Mouse (Mus musculus) cortical plate, adult 2 months (tissue): ENCODE data around the gene Fndc9. TPM values are rescaled to one million over a fixed set of nuclear protein-coding genes. Genes with fewer than 3 reads are reported as not detected.

ENCODE experiments used
- H3K27ac ChIP-seq: fragments of 200-500 bp; 2 replicates; pipeline ENCODE4 v1.5.1; 2012; ENCODE audit warnings: low read length, control low read depth, inconsistent platforms; ENCODE audit not compliant: insufficient read depth
- H3K4me1 ChIP-seq: fragments of 200-500 bp; 2 replicates; pipeline ENCODE4 v1.6.1; 2011; ENCODE audit warnings: low read length; ENCODE audit not compliant: control insufficient read depth, insufficient read depth
- H3K4me3 ChIP-seq: fragments of 200-500 bp; 2 replicates; pipeline ENCODE4 v1.5.1; 2011; ENCODE audit warnings: mild to moderate bottlenecking, low read length, control low read depth; ENCODE audit not compliant: insufficient read depth
- CTCF ChIP-seq: fragments of 200-500 bp; IDR thresholded peaks from 2 replicates; pipeline ENCODE4 v1.5.1; 2011; ENCODE audit warnings: mild to moderate bottlenecking, control low read depth, low read length; ENCODE audit not compliant: insufficient read depth; ENCODE audit errors: extremely low read depth
- POLR2A ChIP-seq: fragments of 200-500 bp; IDR thresholded peaks from 2 replicates; pipeline ENCODE4 v1.6.1; 2011; ENCODE audit warnings: mild to moderate bottlenecking, low read length, control low read depth; ENCODE audit not compliant: insufficient read depth; ENCODE audit errors: extremely low read depth
- polyA plus RNA-seq: library from polyadenylated mRNA; depleted of rRNA; stranded (reverse); fragments of >200 nt; gene quantifications from 2 replicates; pipeline ENCODE4 v1.2.3, GENCODE M21; 2012

The Fndc9 gene
- polyA plus RNA-seq, 1 experiment, result 0.96 TPM

- no peak for TF ChIP-seq POLR2A
- no peak for TF ChIP-seq CTCF
- Histone ChIP-seq H3K27ac (no peak overlapping the region), H3K4me3 (no peak overlapping the region), H3K4me1 (peaks cover 1% of the 10 kb centered on the region; the same call in 1 of the 2 replicates)
Measured at GRCm38 (mm10) chr11:46225345-46225744, 10.0 kb upstream of the Fndc9 start.

DNA sequence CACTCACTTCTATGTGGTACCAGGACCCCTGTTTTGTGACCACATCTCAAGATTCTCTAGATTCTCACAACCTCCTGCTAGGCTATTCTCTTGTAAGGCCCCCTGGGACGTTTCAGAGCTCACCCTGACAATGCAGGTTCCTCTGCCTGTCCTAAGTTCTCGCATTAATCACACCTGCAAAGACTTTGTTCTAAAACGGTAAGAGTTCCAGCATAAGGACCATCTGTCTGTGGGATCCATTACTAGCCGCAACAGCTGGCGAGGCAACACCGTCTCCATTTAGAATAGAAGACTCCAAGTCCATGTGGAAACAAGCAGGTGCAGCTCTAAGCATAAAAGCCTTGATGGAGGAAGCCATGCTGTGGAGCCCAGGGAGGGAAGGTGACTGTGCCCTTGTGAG lies 5.1 kb upstream of the Fndc9 start:
- peaks cover 5% of the 10 kb centered on the region for H3K4me1 ChIP-seq
- H3K27ac ChIP-seq, result no peak overlapping the region
- no peak for TF ChIP-seq CTCF
- no peak for TF ChIP-seq POLR2A
- H3K4me3 ChIP-seq, result no peak overlapping the region

DNA sequence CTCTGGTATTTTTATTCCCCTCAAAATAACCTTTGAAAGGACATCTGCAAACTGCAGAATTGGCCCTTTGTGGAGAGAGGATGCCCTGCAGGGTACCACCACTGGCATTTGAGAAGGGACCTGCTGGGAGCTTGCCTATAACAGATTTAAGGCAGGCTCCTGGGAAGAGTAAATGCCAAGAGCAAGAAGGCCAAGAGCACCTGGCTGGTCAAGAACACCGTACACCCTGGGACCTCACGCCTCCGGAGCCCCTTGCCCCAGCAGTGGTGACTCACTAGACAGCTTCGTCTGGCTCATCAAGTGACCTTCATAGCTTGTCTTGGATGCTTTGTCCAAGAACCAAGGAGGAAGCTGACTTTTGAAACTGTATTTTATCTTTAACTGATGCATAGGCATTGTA lies 2.5 kb upstream of the Fndc9 start:
- TF ChIP-seq POLR2A (no peak), CTCF (no peak)
- Histone ChIP-seq H3K27ac (no peak overlapping the region), H3K4me3 (no peak overlapping the region), H3K4me1 (peaks cover 12% of the 10 kb centered on the region)

DNA sequence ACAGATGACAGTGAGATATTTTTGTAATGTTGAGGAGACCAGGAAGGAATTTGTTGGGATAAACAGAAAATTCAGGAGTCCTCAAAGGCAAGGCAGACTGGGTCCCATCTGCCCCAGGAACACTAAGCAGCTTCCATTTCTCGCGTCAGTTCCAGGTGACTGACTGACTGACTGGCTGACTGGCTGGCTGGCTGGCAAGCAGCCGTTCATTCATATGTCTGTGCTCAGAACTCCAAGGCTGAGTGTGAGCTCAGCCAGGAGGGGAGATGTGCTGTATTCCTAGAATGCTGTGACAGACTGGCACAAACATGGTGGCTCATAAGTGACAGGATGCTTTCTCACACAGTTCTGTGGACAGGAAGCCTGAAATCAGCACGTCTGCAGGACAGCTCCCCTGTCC lies 1.4 kb upstream of the Fndc9 start:
- H3K4me1 ChIP-seq, result peaks cover 12% of the 10 kb centered on the region
- no peak overlapping the region for H3K4me3 ChIP-seq
- no peak for TF ChIP-seq POLR2A
- TF ChIP-seq CTCF, result no peak
- H3K27ac ChIP-seq, result no peak overlapping the region; the same call in 1 of the 2 replicates

- TF ChIP-seq POLR2A (no peak), CTCF (peak; percentile 27; the same call in 1 of the 2 replicates)
- H3K4me3 ChIP-seq, result no peak overlapping the region
- H3K27ac ChIP-seq, result no peak overlapping the region
- H3K4me1 ChIP-seq, result peaks cover 12% of the 10 kb centered on the region
Measured at GRCm38 (mm10) chr11:46236976-46237375, 1.6 kb downstream of the Fndc9 start.

DNA sequence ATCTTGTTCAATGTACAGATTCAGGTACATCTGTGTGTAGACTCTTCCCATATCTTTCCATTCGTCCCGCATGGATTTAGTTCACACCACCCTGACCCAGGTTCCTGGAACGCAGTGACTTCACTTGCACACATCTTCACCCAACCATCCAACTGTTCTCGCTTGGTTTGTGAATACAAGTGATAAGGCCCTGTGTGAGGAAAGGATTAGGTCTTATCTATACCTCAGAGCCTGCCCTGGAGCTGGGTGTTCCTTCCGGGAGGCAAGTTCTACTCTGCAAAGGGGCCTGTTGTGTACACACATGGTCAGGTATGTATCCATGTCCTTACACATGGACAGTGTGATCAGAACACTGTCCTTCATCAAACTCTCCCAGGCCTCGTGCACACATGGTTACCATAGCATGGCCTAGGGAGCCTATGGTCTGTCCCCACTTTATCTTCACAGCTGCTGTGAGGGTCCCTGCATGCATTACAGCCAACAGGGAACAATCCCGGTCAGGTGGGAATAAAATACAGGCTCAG lies 5.9 kb downstream of the Fndc9 start:
- H3K4me3 ChIP-seq, result no peak overlapping the region
- H3K27ac ChIP-seq, result no peak overlapping the region
- peaks cover 1% of the 10 kb centered on the region; the same call in 1 of the 2 replicates for H3K4me1 ChIP-seq
- TF ChIP-seq CTCF, result no peak
- TF ChIP-seq POLR2A, result no peak

DNA sequence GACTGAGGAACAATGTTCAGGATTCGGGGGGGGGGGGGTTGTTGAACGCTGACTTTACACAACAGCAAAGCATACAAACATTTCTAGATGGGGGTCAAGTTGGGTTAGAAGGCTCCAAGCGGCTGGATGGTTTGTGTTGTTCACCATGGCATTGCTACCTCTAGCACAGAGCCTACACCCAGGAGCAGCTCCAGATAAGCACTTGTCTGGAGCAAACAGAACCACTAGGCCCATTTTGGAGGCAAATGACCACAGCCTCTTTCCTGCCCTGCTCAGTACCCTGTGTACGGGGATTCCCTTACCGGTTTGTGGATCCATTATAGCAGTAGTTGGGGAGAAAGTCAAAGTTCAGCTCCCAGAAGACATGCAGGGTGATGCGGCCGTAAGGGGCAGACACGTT lies 6.7 kb downstream of the Fndc9 start:
- Histone ChIP-seq H3K4me1 (peaks cover 1% of the 10 kb centered on the region; the same call in 1 of the 2 replicates), H3K27ac (no peak overlapping the region), H3K4me3 (no peak overlapping the region)
- no peak for TF ChIP-seq POLR2A
- no peak for TF ChIP-seq CTCF

DNA sequence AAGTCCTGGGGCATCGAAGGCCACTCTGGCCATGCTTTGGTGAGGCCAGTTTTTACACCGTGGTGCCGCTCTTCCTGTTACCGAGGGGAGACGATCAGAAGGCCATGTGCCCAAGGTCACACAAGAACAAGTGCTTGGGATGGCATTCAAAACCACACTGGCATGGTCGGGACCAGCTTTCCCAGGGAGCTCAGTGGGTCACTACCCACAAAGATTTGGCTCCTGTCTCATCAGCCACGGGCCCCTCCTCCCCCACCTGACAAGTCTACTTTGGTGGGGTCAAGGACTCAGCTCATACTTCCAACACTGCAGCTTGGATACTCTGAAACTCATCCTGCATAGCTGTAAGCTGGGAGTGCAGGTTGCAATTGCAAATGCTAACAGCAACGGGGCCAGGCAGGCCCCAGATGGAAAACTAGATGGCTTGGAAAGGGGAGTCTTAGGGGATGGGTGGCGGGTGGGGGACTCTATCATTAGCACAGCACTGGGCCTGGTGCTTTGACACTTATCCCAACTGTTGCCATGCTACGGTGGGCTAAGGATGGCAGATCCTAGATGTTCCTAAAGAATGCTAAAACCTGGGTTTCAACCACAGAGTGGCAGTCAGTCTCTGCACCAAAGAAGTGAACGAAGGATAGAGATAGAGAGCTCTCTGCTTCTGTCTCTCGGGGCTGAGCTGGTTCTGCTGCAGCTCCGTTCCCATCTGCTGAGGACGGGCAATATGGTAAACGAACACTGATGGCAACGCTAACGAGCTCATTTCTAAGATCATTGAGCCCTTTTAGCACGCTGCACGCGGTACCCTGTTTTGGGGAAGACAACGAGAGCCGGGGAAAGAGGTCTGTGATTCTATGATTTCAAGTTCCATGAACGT lies 9.6 kb downstream of the Fndc9 start:
- H3K4me1 ChIP-seq, result no peaks in the 10 kb centered on the region
- no peak overlapping the region for H3K27ac ChIP-seq
- TF ChIP-seq POLR2A (no peak), CTCF (no peak)
- no peak overlapping the region for H3K4me3 ChIP-seq

GRCm38 (mm10) chr11:46245926-46246325 lies 10.6 kb downstream of the Fndc9 start:
- no peaks in the 10 kb centered on the region for H3K4me1 ChIP-seq
- TF ChIP-seq CTCF (no peak), POLR2A (no peak)
- no peak overlapping the region for H3K27ac ChIP-seq
- no peak overlapping the region for H3K4me3 ChIP-seq

- no peaks in the 10 kb centered on the region for H3K4me1 ChIP-seq
- TF ChIP-seq POLR2A (no peak), CTCF (no peak)
- H3K4me3 ChIP-seq, result no peak overlapping the region
- no peak overlapping the region for H3K27ac ChIP-seq
Measured at GRCm38 (mm10) chr11:46246393-46246792, 11.1 kb downstream of the Fndc9 start.
